Mouse (Mus musculus): ENCODE measurements at regions not wholly inside any gene's neighbourhood (a gene's known extent, or its start where the extent isn't known, plus 50 kb on each side); places are given as distances from the start of the nearest gene placed in this dataset.

- DNase-seq (ENCODE audit: low read depth, low spot score): no peak
Measured at GRCm38 (mm10) chr15:103102068-103102840, 64.6 kb downstream of the Smug1 start.

- no peak for DNase-seq (ENCODE audit: low read depth, low spot score)
Measured at GRCm38 (mm10) chr15:103100121-103100520, 66.8 kb downstream of the Smug1 start.

GRCm38 (mm10) chr15:103094457-103094856, 72.4 kb downstream of the Smug1 start:
- DNase-seq (ENCODE audit: low read depth, low spot score): no peak

- DNase-seq (ENCODE audit: low read depth, low spot score): no peak
Measured at GRCm38 (mm10) chr15:103093655-103094054, 73.2 kb downstream of the Smug1 start.

- DNase-seq (ENCODE audit: low read depth, low spot score): no peak
Measured at GRCm38 (mm10) chr15:103092496-103092895, 73.8 kb downstream of the Hoxc4 start.

GRCm38 (mm10) chr15:103090280-103091164, 71.8 kb downstream of the Hoxc4 start:
- DNase-seq (ENCODE audit: low read depth, low spot score): no peak

GRCm38 (mm10) chr15:103089852-103090251, 71.1 kb downstream of the Hoxc4 start:
- DNase-seq (ENCODE audit: low read depth, low spot score): no peak

- no peak for DNase-seq (ENCODE audit: low read depth, low spot score)
Measured at GRCm38 (mm10) chr15:103089440-103089839, 70.7 kb downstream of the Hoxc4 start.

GRCm38 (mm10) chr15:103087204-103087603, 68.5 kb downstream of the Hoxc4 start:
- peak; percentile 42 for DNase-seq (ENCODE audit: low read depth, low spot score)

GRCm38 (mm10) chr15:103086672-103087069, 67.9 kb downstream of the Hoxc4 start:
- no peak for DNase-seq (ENCODE audit: low read depth, low spot score)

All from brain, embryonic 18.5 days (tissue).